Mouse (Mus musculus): ENCODE data around the gene Htr5b. TPM values are rescaled to one million over a fixed set of nuclear protein-coding genes. Genes with fewer than 3 reads are reported as not detected.

The Htr5b gene
- polyA plus RNA-seq, 2 experiments: 0.44 to 0.62 TPM

DNA sequence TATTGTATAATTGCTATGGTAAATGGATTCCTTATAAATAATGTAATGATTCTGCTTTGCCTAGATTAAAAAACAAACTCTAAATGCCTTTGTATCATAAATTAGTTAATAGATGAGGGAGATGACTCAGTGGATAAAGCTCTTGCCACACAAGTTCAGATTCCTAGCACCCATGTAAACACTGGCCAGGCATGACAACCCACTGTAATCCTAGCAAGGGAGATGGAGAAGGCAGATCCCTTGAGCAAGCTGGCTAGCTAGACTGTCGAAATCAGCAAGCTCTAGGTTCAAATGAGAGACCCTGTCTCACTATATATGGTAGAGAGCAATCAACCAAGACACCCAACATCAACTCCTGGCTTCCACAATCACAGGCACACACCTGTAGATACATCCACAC, 9.7 kb downstream of the Htr5b start:
- Histone ChIP-seq H3K4me2 (replicated peaks; ENCODE audit: low read depth, low read length, severe bottlenecking) (no peak overlapping the region), H3K27ac (replicated peaks; ENCODE audit: low read depth, low read length) (no peak overlapping the region), H3K36me3 (ENCODE audit: control insufficient read depth, insufficient read depth, low read length) (no peaks in the 10 kb centered on the region), H3K4me1 (ENCODE audit: control insufficient read depth, insufficient read depth, low read length) (no peaks in the 10 kb centered on the region), H3K9ac (ENCODE audit: low read depth, low read length, severe bottlenecking) (no peak overlapping the region), H3K4me3 (replicated peaks; ENCODE audit: low read length) (no peak overlapping the region), H3K9me3 (ENCODE audit: control insufficient read depth, low read length) (no peaks in the 10 kb centered on the region), H3K27me3 (ENCODE audit: control insufficient read depth, insufficient read depth, low read length) (no peaks in the 10 kb centered on the region)
- no peak for TF ChIP-seq POLR2A (IDR thresholded peaks at IDR 0.05; ENCODE audit: borderline replicate concordance, extremely low read depth, insufficient read depth, insufficient read length)
- ATAC-seq (ENCODE audit: low FRiP score, low read depth): no peak
- 60% methylated on average over 1 of the region's 1 CpGs for WGBS
- no peak for DNase-seq (ENCODE audit: low spot score)

GRCm38 (mm10) chr1:121511966-121512365, 16.3 kb downstream of the Htr5b start:
- Histone ChIP-seq H3K4me1 (ENCODE audit: control insufficient read depth, insufficient read depth, low read length) (no peaks in the 10 kb centered on the region), H3K9ac (ENCODE audit: low read depth, low read length, severe bottlenecking) (no peak overlapping the region), H3K27me3 (ENCODE audit: control insufficient read depth, insufficient read depth, low read length) (no peaks in the 10 kb centered on the region), H3K36me3 (ENCODE audit: control insufficient read depth, insufficient read depth, low read length) (no peaks in the 10 kb centered on the region), H3K27ac (replicated peaks; ENCODE audit: low read depth, low read length) (no peak overlapping the region), H3K4me2 (replicated peaks; ENCODE audit: low read depth, low read length, severe bottlenecking) (no peak overlapping the region), H3K9me3 (ENCODE audit: control insufficient read depth, low read length) (no peaks in the 10 kb centered on the region), H3K4me3 (replicated peaks; ENCODE audit: low read length) (no peak overlapping the region)
- WGBS: 94% methylated on average over 2 of the region's 2 CpGs
- DNase-seq (ENCODE audit: low spot score) (no peak), ATAC-seq (ENCODE audit: low FRiP score, low read depth) (no peak)
- no peak for TF ChIP-seq POLR2A (IDR thresholded peaks at IDR 0.05; ENCODE audit: borderline replicate concordance, extremely low read depth, insufficient read depth, insufficient read length)

DNA sequence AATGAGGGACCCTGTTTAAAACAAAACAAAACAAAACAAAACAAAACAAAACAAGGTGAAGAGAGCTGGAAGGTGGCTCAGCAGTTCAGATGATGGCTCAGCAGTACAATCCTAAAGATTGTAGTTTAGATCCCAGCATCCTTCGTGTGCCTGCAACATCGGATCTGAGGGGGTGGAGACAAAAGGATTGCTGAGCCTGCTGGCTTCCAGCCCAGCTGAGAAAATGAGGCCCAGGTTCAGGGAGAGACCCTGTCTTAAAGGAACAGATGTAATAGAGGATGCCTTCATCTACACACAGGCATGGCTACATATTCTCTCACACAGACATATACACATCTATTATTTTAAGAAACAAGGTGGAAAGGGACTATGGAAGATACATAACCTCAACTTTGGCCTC, 17.1 kb downstream of the Htr5b start:
- ATAC-seq (ENCODE audit: low FRiP score, low read depth) (no peak), DNase-seq (ENCODE audit: low spot score) (no peak)
- H3K36me3 ChIP-seq (ENCODE audit: control insufficient read depth, insufficient read depth, low read length): peaks cover 1% of the 10 kb centered on the region; the same call in 1 of the 2 replicates
- no peak overlapping the region for H3K4me2 ChIP-seq (replicated peaks; ENCODE audit: low read depth, low read length, severe bottlenecking)
- no peak for TF ChIP-seq POLR2A (IDR thresholded peaks at IDR 0.05; ENCODE audit: borderline replicate concordance, extremely low read depth, insufficient read depth, insufficient read length)
- H3K9ac ChIP-seq (ENCODE audit: low read depth, low read length, severe bottlenecking): no peak overlapping the region
- no peak overlapping the region for H3K27ac ChIP-seq (replicated peaks; ENCODE audit: low read depth, low read length)
- H3K4me1 ChIP-seq (ENCODE audit: control insufficient read depth, insufficient read depth, low read length): no peaks in the 10 kb centered on the region
- H3K27me3 ChIP-seq (ENCODE audit: control insufficient read depth, insufficient read depth, low read length): no peaks in the 10 kb centered on the region
- no peak overlapping the region for H3K4me3 ChIP-seq (replicated peaks; ENCODE audit: low read length)
- no peaks in the 10 kb centered on the region for H3K9me3 ChIP-seq (ENCODE audit: control insufficient read depth, low read length)
- WGBS: 19% methylated on average over 2 of the region's 2 CpGs

GRCm38 (mm10) chr1:121510420-121511140, 17.7 kb downstream of the Htr5b start:
- ATAC-seq (ENCODE audit: low FRiP score, low read depth) (no peak), DNase-seq (ENCODE audit: low spot score) (no peak)
- Histone ChIP-seq H3K9ac (ENCODE audit: low read depth, low read length, severe bottlenecking) (no peak overlapping the region), H3K4me3 (replicated peaks; ENCODE audit: low read length) (no peak overlapping the region), H3K27me3 (ENCODE audit: control insufficient read depth, insufficient read depth, low read length) (no peaks in the 10 kb centered on the region), H3K36me3 (ENCODE audit: control insufficient read depth, insufficient read depth, low read length) (peaks cover 3% of the 10 kb centered on the region; the same call in 1 of the 2 replicates), H3K4me1 (ENCODE audit: control insufficient read depth, insufficient read depth, low read length) (no peaks in the 10 kb centered on the region), H3K27ac (replicated peaks; ENCODE audit: low read depth, low read length) (no peak overlapping the region), H3K9me3 (ENCODE audit: control insufficient read depth, low read length) (no peaks in the 10 kb centered on the region), H3K4me2 (replicated peaks; ENCODE audit: low read depth, low read length, severe bottlenecking) (no peak overlapping the region)
- WGBS: 85% methylated on average over 19 of the region's 19 CpGs
- TF ChIP-seq POLR2A (IDR thresholded peaks at IDR 0.05; ENCODE audit: borderline replicate concordance, extremely low read depth, insufficient read depth, insufficient read length): no peak

- no peak for ATAC-seq (ENCODE audit: low FRiP score, low read depth)
- 88% methylated on average over 2 of the region's 2 CpGs for WGBS
- Histone ChIP-seq H3K27me3 (ENCODE audit: control insufficient read depth, insufficient read depth, low read length) (no peaks in the 10 kb centered on the region), H3K36me3 (ENCODE audit: control insufficient read depth, insufficient read depth, low read length) (peaks cover 3% of the 10 kb centered on the region; the same call in 1 of the 2 replicates), H3K9me3 (ENCODE audit: control insufficient read depth, low read length) (no peaks in the 10 kb centered on the region), H3K4me1 (ENCODE audit: control insufficient read depth, insufficient read depth, low read length) (no peaks in the 10 kb centered on the region), H3K4me2 (replicated peaks; ENCODE audit: low read depth, low read length, severe bottlenecking) (no peak overlapping the region), H3K9ac (ENCODE audit: low read depth, low read length, severe bottlenecking) (no peak overlapping the region), H3K27ac (replicated peaks; ENCODE audit: low read depth, low read length) (no peak overlapping the region), H3K4me3 (replicated peaks; ENCODE audit: low read length) (no peak overlapping the region)
- TF ChIP-seq POLR2A (IDR thresholded peaks at IDR 0.05; ENCODE audit: borderline replicate concordance, extremely low read depth, insufficient read depth, insufficient read length): no peak
- DNase-seq (ENCODE audit: low spot score): no peak
Measured at GRCm38 (mm10) chr1:121508729-121509128, 19.5 kb downstream of the Htr5b start.

Measured in limb, embryonic 14.5 days (tissue).